Mouse (Mus musculus) embryonic facial prominence, embryonic 11.5 days (tissue): ENCODE data around the gene Tex14. TPM values are rescaled to one million over a fixed set of nuclear protein-coding genes. Genes with fewer than 3 reads are reported as not detected.
"Not testable (repeated sequence)": the region's sequence is repeated elsewhere in the genome, so short reads cannot be mapped to it uniquely, and the experiment has no call there.

Source experiments
- ATAC-seq: fragments of 200-750 bp; cut with Nextera tagmentation; replicated peaks from 2 replicates; pipeline ENCODE4 v1.8.0; 2017; ENCODE audit warnings: low read depth; ENCODE audit not compliant: insufficient number of reproducible peaks, low FRiP score, low TSS enrichment
- DNase-seq: peaks from one replicate; pipeline ENCODE4 v3.0.0-alpha.2; 2015; ENCODE audit warnings: low spot score
- H3K27ac ChIP-seq: fragments of 300-500 bp; sonication (generic); replicated peaks from 2 replicates; pipeline ENCODE4 v1.5.1; 2014; ENCODE audit warnings: mild to moderate bottlenecking, low read depth, low read length, control low read depth
- H3K27me3 ChIP-seq: fragments of 300-500 bp; sonication (generic); 2 replicates; pipeline ENCODE4 v1.6.1; 2014; ENCODE audit warnings: mild to moderate bottlenecking, low read length, moderate library complexity, mixed read lengths; ENCODE audit not compliant: control insufficient read depth, insufficient read depth
- H3K36me3 ChIP-seq: fragments of 300-500 bp; sonication (generic); replicated peaks from 2 replicates; pipeline ENCODE4 v1.6.1; 2014; ENCODE audit warnings: low read depth, mild to moderate bottlenecking, low read length, moderate library complexity, mixed read lengths; ENCODE audit not compliant: control insufficient read depth, insufficient read depth
- H3K4me1 ChIP-seq: fragments of 300-500 bp; sonication (generic); 2 replicates; pipeline ENCODE4 v1.6.1; 2014; ENCODE audit warnings: low read length, mixed read lengths; ENCODE audit not compliant: control insufficient read depth, insufficient read depth
- H3K4me2 ChIP-seq: fragments of 300-500 bp; sonication (generic); 2 replicates; pipeline ENCODE4 v1.6.1; 2014; ENCODE audit warnings: low read depth, mild to moderate bottlenecking, control low read depth, low read length, moderate library complexity
- H3K4me3 ChIP-seq: fragments of 300-500 bp; sonication (generic); 2 replicates; pipeline ENCODE4 v1.5.1; 2014; ENCODE audit warnings: low read depth, low read length, control low read depth
- H3K9ac ChIP-seq: fragments of 300-500 bp; sonication (generic); replicated peaks from 2 replicates; pipeline ENCODE4 v1.6.1; 2014; ENCODE audit warnings: mild to moderate bottlenecking, control low read depth, low read length
- H3K9me3 ChIP-seq: fragments of 300-500 bp; sonication (generic); replicated peaks from 2 replicates; pipeline ENCODE4 v1.6.1; 2016; ENCODE audit warnings: mild to moderate bottlenecking, low read length, inconsistent platforms, mixed read lengths; ENCODE audit not compliant: control insufficient read depth
- WGBS: fragments of 180-500 bp; shearing (Covaris S2); extraction: QIAGEN DNeasy Blood & Tissue Kit; methylation state at CpG from one replicate; pipeline ENCODE4 v1.1.7; 2014; 5-methylcytosine and 5-hydroxymethylcytosine counted together
- polyA plus RNA-seq: library from polyadenylated mRNA; unstranded; fragments of >200 nt; fragmentation: Nextera tagmentation; extraction: Ambion mirVana; gene quantifications from 2 replicates; pipeline ENCODE4 v1.2.1, GENCODE M21; 2014

Tex14 gene
- polyA plus RNA-seq, 1 experiment from 2014 or later = 0.80 TPM

DNA sequence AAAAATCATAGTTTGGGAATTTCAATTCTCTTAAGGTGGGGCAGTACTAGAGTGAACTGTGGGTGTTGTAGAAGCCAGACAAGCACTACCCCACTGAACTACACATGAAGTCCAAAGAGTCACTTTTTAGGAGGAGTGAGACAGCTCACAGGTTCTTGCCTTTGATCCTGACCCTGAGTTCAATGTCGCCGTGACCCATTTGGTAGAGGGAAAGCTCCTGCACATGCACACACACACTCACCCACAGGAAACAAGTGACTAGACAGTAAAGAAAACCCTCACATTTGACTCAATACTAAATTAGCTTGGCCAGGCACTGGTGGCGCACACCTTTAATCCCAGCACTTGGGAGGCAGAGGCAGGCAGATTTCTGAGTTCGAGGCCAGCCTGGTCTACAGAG, 20.3 kb upstream of the Tex14 start:
- H3K4me3 ChIP-seq = no peak overlapping the region
- H3K27me3 ChIP-seq = no peaks in the 10 kb centered on the region
- 86% methylated on average over 4 of the region's 4 CpGs for WGBS
- no peaks in the 10 kb centered on the region for H3K4me1 ChIP-seq
- H3K4me2 ChIP-seq = no peak overlapping the region
- H3K9me3 ChIP-seq = no peaks in the 10 kb centered on the region
- ATAC-seq (no peak), DNase-seq (no peak)
- H3K36me3 ChIP-seq = no peaks in the 10 kb centered on the region
- no peak overlapping the region for H3K27ac ChIP-seq
- H3K9ac ChIP-seq = no peak overlapping the region

DNA sequence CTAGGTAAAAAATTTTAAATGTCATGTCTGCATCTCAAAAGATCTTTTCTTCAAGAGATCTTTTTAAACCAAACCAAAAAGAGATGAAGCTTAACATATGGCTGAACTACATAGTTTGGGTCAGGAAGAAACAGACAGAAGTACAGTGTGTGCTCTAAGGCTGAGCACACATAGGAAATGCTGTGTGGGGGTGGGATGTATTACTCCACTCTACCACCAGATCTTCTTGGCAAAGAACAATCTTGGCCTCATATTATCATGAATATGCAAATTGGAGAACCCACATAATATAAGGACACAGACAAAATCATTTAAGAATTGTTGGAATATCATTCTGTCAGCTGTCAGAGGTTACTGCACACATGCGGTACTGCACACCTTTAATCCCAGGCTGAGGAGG, 19.2 kb upstream of the Tex14 start:
- no peak overlapping the region for H3K4me2 ChIP-seq
- WGBS = 91% methylated on average over 1 of the region's 1 CpGs
- no peak for DNase-seq
- no peak overlapping the region for H3K27ac ChIP-seq
- H3K4me1 ChIP-seq = no peaks in the 10 kb centered on the region
- H3K36me3 ChIP-seq = no peaks in the 10 kb centered on the region
- no peak overlapping the region for H3K4me3 ChIP-seq
- H3K9me3 ChIP-seq = no peaks in the 10 kb centered on the region
- no peak overlapping the region for H3K9ac ChIP-seq
- no peak for ATAC-seq
- H3K27me3 ChIP-seq = no peaks in the 10 kb centered on the region

DNA sequence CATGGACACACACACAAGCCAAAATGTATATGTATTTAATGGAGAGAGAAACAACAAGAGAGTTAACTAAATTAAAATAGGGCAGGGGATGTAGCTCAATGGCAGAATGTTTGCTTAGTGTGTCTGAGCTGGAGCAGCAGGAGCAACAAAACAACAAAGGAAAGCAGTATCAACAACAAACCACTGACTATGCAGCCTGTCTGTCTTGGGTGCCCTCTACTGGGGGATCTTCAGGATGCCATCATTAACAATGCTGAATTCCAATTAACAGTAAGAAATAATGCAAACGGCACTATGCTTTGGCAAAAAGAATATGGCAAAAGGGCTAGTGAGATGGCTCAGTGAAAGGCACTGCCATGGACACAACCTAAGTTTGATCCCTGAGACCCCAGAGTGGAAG, 11.0 kb upstream of the Tex14 start:
- Histone ChIP-seq H3K9ac (no peak overlapping the region), H3K4me3 (no peak overlapping the region), H3K27ac (no peak overlapping the region), H3K27me3 (no peaks in the 10 kb centered on the region), H3K9me3 (no peaks in the 10 kb centered on the region), H3K4me1 (no peaks in the 10 kb centered on the region), H3K36me3 (no peaks in the 10 kb centered on the region), H3K4me2 (no peak overlapping the region)
- ATAC-seq (no peak), DNase-seq (peak; percentile 50)
- WGBS = 57% methylated on average over 1 of the region's 1 CpGs

DNA sequence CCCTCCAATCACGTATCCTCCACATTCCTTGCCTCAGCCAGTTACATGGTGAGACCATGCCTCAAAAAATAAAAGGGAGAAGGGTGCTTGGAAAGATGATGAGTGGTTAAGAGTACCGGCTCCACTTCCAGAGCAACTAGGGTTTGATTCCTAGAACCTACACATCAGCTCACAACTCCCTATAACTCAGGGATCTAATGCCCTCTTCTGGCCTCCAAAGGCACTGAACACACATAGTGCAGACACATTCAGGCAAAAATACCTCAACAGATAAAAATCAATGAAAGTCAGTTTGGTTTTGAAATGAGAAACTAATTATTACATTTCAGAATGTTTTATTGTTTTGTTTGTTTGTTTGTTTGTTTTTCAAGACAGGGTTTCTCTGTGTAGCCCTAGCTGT, 6.5 kb upstream of the Tex14 start:
- no peak for DNase-seq
- no peak overlapping the region for H3K4me3 ChIP-seq
- no peak overlapping the region for H3K4me2 ChIP-seq
- no peaks in the 10 kb centered on the region for H3K9me3 ChIP-seq
- H3K9ac ChIP-seq = no peak overlapping the region
- no peaks in the 10 kb centered on the region for H3K27me3 ChIP-seq
- no peaks in the 10 kb centered on the region for H3K36me3 ChIP-seq
- no peak overlapping the region for H3K27ac ChIP-seq
- no peak for ATAC-seq
- H3K4me1 ChIP-seq = no peaks in the 10 kb centered on the region
- WGBS = 91% methylated on average over 2 of the region's 2 CpGs

DNA sequence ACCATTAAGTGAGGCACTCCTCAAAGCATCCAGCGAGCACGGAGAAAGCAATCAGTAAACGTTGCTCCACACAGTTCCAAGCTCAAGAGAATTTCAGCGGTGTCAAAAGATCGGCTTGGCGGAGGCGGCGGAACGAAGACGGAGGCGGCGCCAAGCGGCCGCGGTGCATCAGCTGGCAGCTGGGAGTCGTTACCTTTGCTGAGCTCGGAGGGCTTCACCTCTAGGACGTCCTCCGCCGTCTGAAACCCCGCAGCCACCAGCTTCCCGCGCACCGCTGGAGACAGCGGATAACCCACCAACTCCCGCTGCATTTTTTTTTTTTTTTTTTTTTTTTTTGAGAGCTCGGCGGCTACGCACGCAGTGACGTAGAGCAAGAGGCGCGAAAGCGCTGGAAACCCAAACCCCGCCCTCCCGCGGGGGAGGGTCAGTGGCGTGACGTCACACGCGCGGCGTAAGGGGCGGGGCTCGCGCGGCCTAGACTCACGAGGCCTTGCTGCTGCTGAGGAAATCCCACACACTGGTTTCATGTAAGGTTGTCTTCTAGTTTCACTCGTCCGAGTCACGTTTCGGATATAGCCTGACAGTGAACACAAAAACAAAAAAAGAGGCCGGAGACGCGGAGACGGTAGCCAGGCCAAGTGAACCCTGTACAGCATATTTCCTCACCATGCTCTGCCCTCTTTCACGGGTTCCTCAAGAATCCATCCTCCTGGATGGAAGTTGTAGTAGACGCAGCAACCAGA, 583 bp upstream of the Tex14 start:
- Histone ChIP-seq H3K9me3 (no peaks in the 10 kb centered on the region), H3K27ac (peak overlapping the region; percentile 88), H3K4me3 (peak overlapping the region; percentile 55), H3K27me3 (no peaks in the 10 kb centered on the region), H3K36me3 (no peaks in the 10 kb centered on the region), H3K4me1 (no peaks in the 10 kb centered on the region), H3K4me2 (peak overlapping the region; percentile 42), H3K9ac (peak overlapping the region; percentile 78)
- peak; percentile 97 for DNase-seq
- WGBS = 2% methylated on average over 58 of the region's 58 CpGs
- ATAC-seq = peak; percentile 87

DNA sequence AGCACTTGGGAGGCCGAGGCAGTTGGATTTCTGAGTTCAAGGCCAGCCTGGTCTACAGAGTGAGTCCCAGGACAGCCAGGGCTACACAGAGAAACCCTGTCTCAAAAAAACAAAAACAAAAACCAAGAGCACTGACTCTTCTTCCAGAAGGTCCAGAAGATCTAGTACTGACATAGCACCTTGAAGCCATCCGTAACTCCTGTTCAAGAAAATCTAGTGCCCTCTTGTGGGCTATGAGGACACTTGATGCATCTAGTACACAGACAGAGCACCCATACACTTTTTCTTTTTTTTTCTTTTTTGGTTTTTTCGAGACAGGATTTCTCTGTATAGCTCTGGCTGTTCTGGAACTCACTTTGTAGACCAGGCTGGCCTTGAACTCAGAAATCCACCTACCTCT, 8.5 kb downstream of the Tex14 start:
- H3K4me2 ChIP-seq, ATAC-seq, H3K9me3 ChIP-seq: not testable (repeated sequence)

DNA sequence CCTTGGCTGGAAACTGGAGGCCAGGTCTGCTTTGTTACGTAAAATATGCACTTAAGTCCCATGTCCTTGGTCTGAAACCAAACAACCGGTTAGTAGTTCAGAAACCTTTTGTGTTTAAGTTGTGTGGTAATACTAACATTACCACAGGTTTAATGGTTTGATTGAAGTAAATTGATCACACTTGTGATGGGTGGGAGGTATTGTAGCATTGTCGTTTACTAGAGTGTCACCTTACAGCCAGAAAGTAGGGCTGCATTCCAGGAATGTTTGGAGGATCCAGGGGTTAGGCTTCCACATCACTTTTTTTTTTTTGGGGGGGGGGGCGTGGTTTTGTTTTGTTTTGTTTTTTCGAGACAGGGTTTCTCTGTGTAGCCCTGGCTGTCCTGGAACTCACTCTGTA, 11.3 kb downstream of the Tex14 start:
- H3K36me3 ChIP-seq = no peaks in the 10 kb centered on the region
- no peak overlapping the region for H3K27ac ChIP-seq
- no peaks in the 10 kb centered on the region for H3K9me3 ChIP-seq
- H3K9ac ChIP-seq = no peak overlapping the region
- H3K4me3 ChIP-seq = no peak overlapping the region
- ATAC-seq (no peak), DNase-seq (no peak)
- no peaks in the 10 kb centered on the region for H3K27me3 ChIP-seq
- WGBS = 50% methylated on average over 5 of the region's 5 CpGs
- H3K4me1 ChIP-seq = no peaks in the 10 kb centered on the region
- H3K4me2 ChIP-seq = no peak overlapping the region

More for the DNA sequence above, 8.5 kb downstream of the Tex14 start:
- not testable (repeated sequence) for H3K4me3 ChIP-seq, H3K27ac ChIP-seq, H3K9ac ChIP-seq, H3K36me3 ChIP-seq, H3K27me3 ChIP-seq, H3K4me1 ChIP-seq
- 60% methylated on average over 3 of the region's 3 CpGs for WGBS
- DNase-seq = peak; percentile 51

DNA sequence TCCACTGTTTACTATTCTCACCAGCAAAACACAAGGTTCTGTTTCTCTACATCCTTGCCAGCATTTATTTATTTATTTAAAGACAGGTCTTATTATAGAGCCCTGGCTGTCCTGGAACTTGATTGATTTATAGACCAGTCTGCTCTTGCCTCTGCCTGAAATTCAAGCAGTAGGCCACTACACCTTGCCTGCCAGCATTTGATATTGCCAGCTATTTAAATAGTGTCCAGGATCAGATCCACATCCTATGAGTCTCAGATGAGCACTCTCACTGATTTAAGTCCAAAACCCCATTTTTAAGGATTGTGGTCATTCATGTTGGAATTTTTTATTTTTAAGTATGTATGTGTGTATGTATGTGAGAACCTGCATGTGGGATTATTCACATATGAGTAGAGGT, 16.0 kb downstream of the Tex14 start:
- Histone ChIP-seq H3K4me2 (no peak overlapping the region), H3K4me1 (no peaks in the 10 kb centered on the region), H3K4me3 (no peak overlapping the region), H3K36me3 (no peaks in the 10 kb centered on the region), H3K27me3 (no peaks in the 10 kb centered on the region), H3K9me3 (no peaks in the 10 kb centered on the region), H3K9ac (no peak overlapping the region), H3K27ac (no peak overlapping the region)
- DNase-seq = no peak
- no peak for ATAC-seq
